Mouse (Mus musculus) kidney, adult 2 months (tissue): ENCODE results near the gene Pde4d. TPM values are rescaled to one million over a fixed set of nuclear protein-coding genes. Genes with fewer than 3 reads are reported as not detected.

Source experiments
- DNase-seq: peaks from one replicate; pipeline ENCODE4 v3.0.0; 2021
- H3K27ac ChIP-seq: fragments of 200-500 bp; 2 replicates; pipeline ENCODE4 v1.5.1; 2012; ENCODE audit warnings: low read depth, low read length, control low read depth, inconsistent platforms; ENCODE audit not compliant: insufficient read depth
- H3K27me3 ChIP-seq: fragments of 200-500 bp; replicated peaks from 2 replicates; pipeline ENCODE4 v1.6.1; 2012; ENCODE audit warnings: mild to moderate bottlenecking, moderate library complexity, low read length, inconsistent platforms; ENCODE audit not compliant: control insufficient read depth, insufficient read depth
- H3K36me3 ChIP-seq: fragments of 200-500 bp; 2 replicates; pipeline ENCODE4 v1.6.1; 2012; ENCODE audit warnings: mild to moderate bottlenecking, moderate library complexity, low read length, inconsistent platforms; ENCODE audit not compliant: control insufficient read depth, insufficient read depth
- H3K4me1 ChIP-seq: fragments of 200-500 bp; 2 replicates; pipeline ENCODE4 v1.6.1; 2011; ENCODE audit warnings: low read length; ENCODE audit not compliant: control insufficient read depth, insufficient read depth
- H3K4me3 ChIP-seq: fragments of 200-500 bp; 2 replicates; pipeline ENCODE4 v1.5.1; 2011; ENCODE audit warnings: mild to moderate bottlenecking, low read depth, low read length, control low read depth; ENCODE audit not compliant: insufficient read depth
- CTCF ChIP-seq: fragments of 200-500 bp; conservative IDR thresholded peaks from 2 replicates; pipeline ENCODE4 v1.5.1; 2011; ENCODE audit warnings: low read depth, mild to moderate bottlenecking, control low read depth, low read length, moderate library complexity, mixed read lengths; ENCODE audit not compliant: insufficient read depth, insufficient read length
- POLR2A ChIP-seq: fragments of 200-500 bp; IDR thresholded peaks from one replicate; pipeline ENCODE4 v1.6.1; 2011; ENCODE audit warnings: low read depth, low read length, control low read depth
- WGBS: fragments of 180-500 bp; shearing (Covaris S2); methylation state at CpG from one replicate; pipeline ENCODE4 v1.1.7; 2018; 5-methylcytosine and 5-hydroxymethylcytosine counted together
- polyA plus RNA-seq: library from polyadenylated mRNA; depleted of rRNA; stranded (reverse); fragments of >200 nt; gene quantifications from 2 replicates; pipeline ENCODE4 v1.2.3, GENCODE M21; 2012

Gene Pde4d
- polyA plus RNA-seq, 1 experiment: 18.3 TPM

DNA sequence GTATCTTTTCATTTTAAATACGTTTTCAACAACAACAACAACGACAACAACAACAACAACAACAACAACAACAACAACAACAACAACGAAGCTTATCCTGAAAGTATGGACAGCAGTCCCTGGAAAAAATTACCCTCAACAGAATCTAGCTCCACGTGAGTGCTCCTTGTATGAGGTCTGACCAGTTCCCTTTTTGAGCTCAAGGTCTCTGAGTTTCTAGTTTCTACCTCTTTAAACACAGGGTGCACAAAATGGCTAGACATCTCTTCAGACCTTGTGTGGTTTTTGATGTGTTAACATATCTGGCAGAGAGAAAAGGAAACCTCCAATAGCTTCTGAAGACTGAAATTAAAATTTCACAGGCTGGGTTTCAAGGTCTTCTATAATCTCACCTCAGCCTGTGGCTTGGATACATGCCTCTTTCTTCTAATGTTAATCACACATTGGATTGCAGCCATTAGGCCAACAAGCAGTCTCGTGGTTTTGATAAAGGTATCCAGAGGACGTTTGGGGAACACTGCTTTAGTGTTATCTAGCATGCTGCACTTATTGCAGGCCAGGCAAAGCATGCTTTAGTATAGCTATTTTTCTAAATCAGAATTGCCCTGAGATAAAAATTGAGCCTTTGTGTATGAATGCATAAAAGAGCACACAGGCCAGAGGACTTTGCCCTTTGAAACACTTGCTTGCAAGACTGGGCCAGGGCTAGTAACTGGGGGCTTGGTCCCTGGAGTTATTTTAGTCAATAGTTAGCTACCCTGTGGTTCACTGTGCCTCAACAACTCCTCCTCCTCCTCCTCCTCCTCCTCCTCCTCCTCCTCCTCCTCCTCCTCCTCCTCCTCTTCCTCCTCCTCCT lies 3.5 kb downstream of the Pde4d start:
- peak; percentile 83 for DNase-seq
- Histone ChIP-seq H3K27ac (peak overlapping the region; percentile 96), H3K4me3 (no peak overlapping the region), H3K36me3 (no peaks in the 10 kb centered on the region), H3K27me3 (no peaks in the 10 kb centered on the region), H3K4me1 (peaks cover 21% of the 10 kb centered on the region; the same call in 1 of the 2 replicates)
- WGBS: 57% methylated on average over 6 of the region's 6 CpGs
- TF ChIP-seq POLR2A (no peak), CTCF (no peak)

DNA sequence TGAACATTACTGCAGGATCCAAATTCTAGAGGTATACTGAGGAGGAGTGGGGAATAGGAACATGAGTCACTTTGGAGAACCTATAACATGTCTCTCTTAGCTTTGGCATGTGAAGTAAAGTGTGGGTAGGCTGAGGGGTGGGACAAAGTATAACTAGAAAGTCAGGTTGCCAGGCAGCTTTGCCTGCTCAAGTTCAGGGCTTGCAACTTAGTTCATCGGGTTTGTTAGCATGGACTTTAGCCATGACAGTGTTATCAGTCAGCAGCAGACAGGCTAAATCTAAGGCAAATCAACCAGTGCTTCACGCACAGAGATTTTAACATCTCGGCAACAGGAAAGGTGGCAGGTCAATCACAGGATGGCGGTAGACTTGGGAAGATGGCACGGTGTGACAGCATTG lies 12.8 kb downstream of the Pde4d start:
- H3K27ac ChIP-seq: no peak overlapping the region
- peaks cover 3% of the 10 kb centered on the region; the same call in 1 of the 2 replicates for H3K4me1 ChIP-seq
- TF ChIP-seq POLR2A: no peak
- no peak for TF ChIP-seq CTCF
- H3K36me3 ChIP-seq: no peaks in the 10 kb centered on the region
- H3K27me3 ChIP-seq: no peaks in the 10 kb centered on the region
- no peak overlapping the region for H3K4me3 ChIP-seq
- no peak for DNase-seq
- 90% methylated on average over 5 of the region's 5 CpGs for WGBS

DNA sequence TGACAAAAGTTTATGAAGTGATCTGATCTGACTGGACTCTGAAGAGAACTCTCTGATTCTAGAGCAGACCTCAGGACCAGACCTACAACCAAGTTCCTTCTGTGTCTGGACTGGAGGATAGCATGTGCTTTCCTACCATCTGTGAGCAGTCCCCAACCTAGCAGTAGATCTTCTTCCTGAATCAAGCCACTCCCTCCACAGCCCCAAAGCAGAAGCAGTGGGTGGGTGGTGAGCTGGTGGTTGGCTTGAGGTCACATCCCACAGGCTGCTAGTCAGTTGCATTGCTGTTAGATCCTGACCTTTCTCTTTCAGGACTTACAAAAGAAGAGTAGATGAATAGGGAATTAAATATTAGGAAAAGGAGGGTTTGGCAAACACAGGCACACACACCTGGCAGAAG lies 16.0 kb downstream of the Pde4d start:
- Histone ChIP-seq H3K27me3 (no peaks in the 10 kb centered on the region), H3K36me3 (no peaks in the 10 kb centered on the region), H3K4me1 (peaks cover 3% of the 10 kb centered on the region; the same call in 1 of the 2 replicates), H3K4me3 (no peak overlapping the region), H3K27ac (no peak overlapping the region)
- TF ChIP-seq CTCF: no peak
- TF ChIP-seq POLR2A: no peak
- no peak for DNase-seq

DNA sequence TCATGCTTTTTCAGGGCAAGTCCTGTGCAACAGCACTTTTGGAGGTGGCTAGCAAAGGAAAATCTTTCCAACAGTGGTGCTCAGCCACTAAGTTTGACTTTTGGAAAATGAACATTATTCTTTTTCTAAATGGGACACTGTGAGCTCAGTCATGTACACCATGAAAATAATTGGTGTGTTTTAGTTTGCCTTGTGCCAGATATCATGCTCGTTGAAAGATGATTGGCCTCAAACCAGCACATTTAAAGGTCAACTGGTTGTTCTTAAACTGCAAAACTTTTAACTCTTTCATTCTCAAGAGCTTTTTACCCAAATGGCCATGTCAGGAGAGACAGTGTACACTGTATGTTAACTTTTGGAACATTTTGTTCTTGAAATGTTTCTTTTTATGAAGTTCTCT lies 17.3 kb downstream of the Pde4d start:
- H3K4me3 ChIP-seq: no peak overlapping the region
- H3K4me1 ChIP-seq: peaks cover 3% of the 10 kb centered on the region; the same call in 1 of the 2 replicates
- 12% methylated on average over 1 of the region's 1 CpGs for WGBS
- no peak overlapping the region for H3K27ac ChIP-seq
- H3K36me3 ChIP-seq: no peaks in the 10 kb centered on the region
- peak; percentile 11 for DNase-seq
- H3K27me3 ChIP-seq: no peaks in the 10 kb centered on the region
- TF ChIP-seq POLR2A (no peak), CTCF (no peak)

DNA sequence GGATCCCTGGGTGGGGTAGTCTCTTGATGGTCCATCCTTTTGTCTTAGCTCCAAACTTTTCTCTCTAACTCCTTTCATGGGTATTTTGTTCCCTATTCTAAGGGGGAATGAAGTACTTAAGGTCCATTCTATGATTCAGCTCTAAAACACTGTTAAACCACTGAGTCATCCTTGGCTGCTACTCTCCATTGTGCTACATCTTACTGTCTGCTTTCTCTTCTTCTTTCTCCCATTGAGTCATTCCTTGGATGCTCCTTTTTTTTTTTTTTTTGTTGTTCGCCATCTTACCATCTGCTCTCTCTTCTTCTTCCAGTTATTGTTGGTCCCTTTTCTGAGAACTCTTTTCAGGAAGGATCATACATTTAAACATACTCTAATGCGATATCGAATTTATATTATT lies 30.7 kb downstream of the Pde4d start:
- H3K4me3 ChIP-seq: no peak overlapping the region
- 95% methylated on average over 3 of the region's 3 CpGs for WGBS
- TF ChIP-seq POLR2A: no peak
- no peak for TF ChIP-seq CTCF
- no peak for DNase-seq
- H3K4me1 ChIP-seq: no peaks in the 10 kb centered on the region
- H3K36me3 ChIP-seq: no peaks in the 10 kb centered on the region
- no peak overlapping the region for H3K27ac ChIP-seq
- H3K27me3 ChIP-seq: no peaks in the 10 kb centered on the region

DNA sequence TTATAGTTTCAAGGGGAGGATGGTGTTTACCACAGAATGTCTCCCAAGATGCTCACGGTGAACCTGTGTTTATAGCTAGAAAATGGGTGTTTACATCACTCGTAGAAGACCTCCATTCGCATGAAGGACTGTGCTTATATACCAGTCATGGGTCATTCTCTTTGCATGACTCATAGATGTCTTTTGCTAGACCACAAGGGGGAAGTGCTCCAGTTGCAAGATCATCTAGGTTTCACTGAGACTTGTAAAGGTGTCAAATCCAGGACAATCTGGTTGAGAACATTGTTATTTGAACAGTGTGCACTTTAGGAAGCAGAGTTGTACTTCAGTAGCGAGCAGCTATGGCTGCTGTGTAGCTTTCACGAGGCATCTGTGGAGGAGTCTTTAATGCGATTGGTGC lies 35.3 kb downstream of the Pde4d start:
- no peak overlapping the region for H3K4me3 ChIP-seq
- no peak overlapping the region for H3K27ac ChIP-seq
- no peak for DNase-seq
- no peaks in the 10 kb centered on the region for H3K36me3 ChIP-seq
- no peak for TF ChIP-seq POLR2A
- TF ChIP-seq CTCF: no peak
- no peaks in the 10 kb centered on the region for H3K27me3 ChIP-seq
- H3K4me1 ChIP-seq: no peaks in the 10 kb centered on the region
- 82% methylated on average over 6 of the region's 6 CpGs for WGBS

DNA sequence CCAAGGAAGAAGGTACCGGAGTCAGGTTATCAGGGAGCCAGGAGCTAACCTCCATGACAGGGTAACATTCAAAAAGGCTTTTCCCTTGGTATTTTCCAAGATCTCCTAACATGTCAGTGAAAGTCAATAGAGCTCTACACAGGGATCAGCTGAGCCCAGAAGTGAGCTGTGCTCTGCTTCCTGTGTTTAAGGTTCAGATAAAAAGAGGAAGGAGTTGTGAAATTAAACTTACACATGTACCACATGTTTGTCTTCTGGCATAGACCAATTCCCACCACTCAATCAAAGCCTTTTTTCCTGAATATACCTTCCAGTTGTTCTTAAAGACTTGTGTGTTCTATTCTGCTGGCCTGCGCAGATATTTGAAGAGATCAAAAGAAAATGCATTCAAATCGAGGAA lies 37.3 kb downstream of the Pde4d start:
- no peak for DNase-seq
- H3K27ac ChIP-seq: no peak overlapping the region
- H3K27me3 ChIP-seq: no peaks in the 10 kb centered on the region
- H3K4me3 ChIP-seq: no peak overlapping the region
- no peaks in the 10 kb centered on the region for H3K36me3 ChIP-seq
- H3K4me1 ChIP-seq: no peaks in the 10 kb centered on the region
- TF ChIP-seq POLR2A (no peak), CTCF (no peak)
- 91% methylated on average over 3 of the region's 3 CpGs for WGBS

DNA sequence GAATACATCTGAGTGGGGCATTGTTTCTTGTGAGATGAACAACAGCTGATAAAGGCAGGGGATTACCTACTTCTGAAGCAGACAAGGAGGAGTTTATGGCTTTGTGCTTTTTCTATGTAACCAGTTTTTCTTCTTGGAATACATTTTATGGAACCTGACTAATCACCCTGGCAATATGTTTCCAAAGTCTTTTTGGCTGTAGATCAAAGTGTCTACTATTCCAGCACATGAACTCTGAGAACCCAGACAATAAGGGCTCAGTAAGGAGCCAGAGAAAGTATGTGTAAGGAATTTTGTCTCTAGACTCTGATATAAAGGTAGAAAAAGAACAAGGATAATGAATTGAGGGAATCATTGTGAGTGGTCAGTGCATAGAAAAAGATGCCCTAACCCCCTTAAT lies 40.1 kb downstream of the Pde4d start:
- TF ChIP-seq POLR2A (no peak), CTCF (no peak)
- DNase-seq: no peak
- Histone ChIP-seq H3K27me3 (no peaks in the 10 kb centered on the region), H3K27ac (no peak overlapping the region), H3K36me3 (no peaks in the 10 kb centered on the region), H3K4me3 (no peak overlapping the region), H3K4me1 (no peaks in the 10 kb centered on the region)
